Mouse (Mus musculus): ENCODE data around the gene Nrtn. TPM values are rescaled to one million over a fixed set of nuclear protein-coding genes. Genes with fewer than 3 reads are reported as not detected.

Gene Nrtn
- polyA plus RNA-seq, 1 experiment = 0.78 TPM

DNA sequence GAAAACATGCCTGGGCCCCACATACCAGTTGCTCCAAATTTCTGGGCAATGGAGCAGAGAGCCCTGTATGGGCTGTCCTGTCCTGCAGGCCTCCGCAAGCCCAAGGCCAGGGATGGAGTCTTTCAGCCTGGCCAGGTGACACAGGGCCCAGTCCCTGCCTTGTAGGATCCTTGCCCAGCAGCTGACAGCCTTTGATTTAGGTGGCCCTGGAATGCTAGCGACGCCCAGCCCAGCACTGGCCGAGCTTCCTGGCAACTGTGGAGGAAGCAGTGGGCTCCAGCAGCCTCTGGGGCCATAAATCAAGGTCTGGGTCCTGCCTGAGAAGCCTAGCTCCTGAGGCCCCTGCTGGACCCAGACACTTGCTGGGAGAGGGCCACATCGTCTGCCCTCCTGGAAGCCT lies 34.9 kb downstream of the Nrtn start:
- H3K36me3 ChIP-seq (ENCODE audit: control insufficient read depth, insufficient read depth) = no peaks in the 10 kb centered on the region
- no peak overlapping the region for H3K4me2 ChIP-seq (ENCODE audit: low read depth)
- TF ChIP-seq TCF3 (IDR thresholded peaks at IDR 0.05; ENCODE audit: insufficient read length, low read depth) = no peak
- no peak for TF ChIP-seq POLR2A (IDR thresholded peaks at IDR 0.05; ENCODE audit: insufficient read length, low read depth)
- TF ChIP-seq TCF12 (IDR thresholded peaks at IDR 0.05; ENCODE audit: insufficient read depth, poor library complexity, severe bottlenecking) = no peak
- TF ChIP-seq MYOG (IDR thresholded peaks at IDR 0.05; ENCODE audit: control insufficient read depth in 1 of 3, insufficient read depth in 1 of 3, insufficient read length in 2 of 3, low read depth in 2 of 3) = no peak
- no peak for TF ChIP-seq MYOD1 (IDR thresholded peaks at IDR 0.05; ENCODE audit: control insufficient read depth in 1 of 3, insufficient read length in 2 of 3, low read depth in 2 of 3)
- no peak for TF ChIP-seq POLR2AphosphoS2 (IDR thresholded peaks at IDR 0.05; ENCODE audit: insufficient read length, low read depth)
- TF ChIP-seq CEBPB (IDR thresholded peaks at IDR 0.05; ENCODE audit: insufficient read depth, poor library complexity, severe bottlenecking) = no peak
- no peak for TF ChIP-seq REST (IDR thresholded peaks at IDR 0.05; ENCODE audit: insufficient read depth, insufficient read length)
- TF ChIP-seq MAX (IDR thresholded peaks at IDR 0.05; ENCODE audit: low read depth) = no peak
- no peak for TF ChIP-seq USF1 (IDR thresholded peaks at IDR 0.05; ENCODE audit: low read depth)
- no peak for TF ChIP-seq SRF (IDR thresholded peaks at IDR 0.05; ENCODE audit: control insufficient read depth, insufficient read length, low read depth)
- no peak for TF ChIP-seq E2F4 (IDR thresholded peaks at IDR 0.05; ENCODE audit: insufficient read depth)

DNA sequence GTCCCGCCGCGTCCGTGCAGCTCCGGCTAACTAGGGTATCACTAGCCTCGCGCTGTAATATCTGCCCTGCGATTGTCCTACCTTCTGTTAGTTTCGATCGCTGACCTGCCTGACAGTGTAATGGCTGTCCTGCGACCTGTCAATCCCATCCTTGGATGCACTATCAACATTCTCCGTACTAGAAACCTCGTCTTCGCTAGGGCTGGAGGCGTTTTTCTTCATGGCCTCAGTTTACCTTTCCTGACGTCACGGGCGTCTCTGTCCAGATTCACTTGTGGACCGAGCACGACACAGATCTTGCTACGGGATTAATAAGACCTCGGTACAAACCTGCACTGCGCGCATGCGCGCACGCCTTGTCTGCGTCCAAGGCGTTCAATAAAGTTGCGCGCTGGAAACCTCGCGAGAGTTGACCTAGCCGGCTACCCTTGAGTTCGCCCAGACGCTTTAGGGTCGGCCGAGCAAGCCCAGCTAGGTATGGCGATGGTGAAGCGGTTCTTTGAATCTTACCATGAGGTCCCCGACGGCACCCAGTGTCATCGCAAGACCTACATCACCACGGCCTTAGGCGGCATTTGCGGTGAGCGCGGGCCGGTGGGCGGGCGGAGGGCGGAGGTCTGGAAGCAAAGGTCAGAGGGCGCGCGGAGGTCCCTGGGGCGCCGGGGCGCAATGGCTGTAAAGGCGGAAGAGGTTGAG lies 39.8 kb downstream of the Nrtn start, which contains the start of the genes Ndufa11 and Vmac:
TSS of gene Ndufa11 (plus strand) at position 405 of the 696 bp plus-strand sequence.
TSS of gene Vmac (minus strand) at position 660 of the 696 bp plus-strand sequence.
- TF ChIP-seq SRF (IDR thresholded peaks at IDR 0.05; ENCODE audit: control insufficient read depth, insufficient read length, low read depth) (no peak), POLR2AphosphoS2 (IDR thresholded peaks at IDR 0.05; ENCODE audit: insufficient read length, low read depth) (peak; percentile 89), MYOD1 (IDR thresholded peaks at IDR 0.05; ENCODE audit: control insufficient read depth in 1 of 3, insufficient read length in 2 of 3, low read depth in 2 of 3) (peak in 1 of 3 experiments; percentile 8), USF1 (IDR thresholded peaks at IDR 0.05; ENCODE audit: low read depth) (no peak), CEBPB (IDR thresholded peaks at IDR 0.05; ENCODE audit: insufficient read depth, poor library complexity, severe bottlenecking) (no peak), MYOG (IDR thresholded peaks at IDR 0.05; ENCODE audit: control insufficient read depth in 1 of 3, insufficient read depth in 1 of 3, insufficient read length in 2 of 3, low read depth in 2 of 3) (no peak), MAX (IDR thresholded peaks at IDR 0.05; ENCODE audit: low read depth) (no peak), E2F4 (IDR thresholded peaks at IDR 0.05; ENCODE audit: insufficient read depth) (no peak), POLR2A (IDR thresholded peaks at IDR 0.05; ENCODE audit: insufficient read length, low read depth) (peak; percentile 96), REST (IDR thresholded peaks at IDR 0.05; ENCODE audit: insufficient read depth, insufficient read length) (no peak), TCF3 (IDR thresholded peaks at IDR 0.05; ENCODE audit: insufficient read length, low read depth) (no peak), TCF12 (IDR thresholded peaks at IDR 0.05; ENCODE audit: insufficient read depth, poor library complexity, severe bottlenecking) (no peak)
- Histone ChIP-seq H3K27me3 (ENCODE audit: control insufficient read depth, insufficient read depth, insufficient read length) (no peaks in the 10 kb centered on the region), H3K4me2 (ENCODE audit: low read depth) (peak within 1 kb of the TSS; percentile 93), H3K79me2 (ENCODE audit: control insufficient read depth, insufficient read depth) (peaks cover 22% of the 10 kb centered on the region), H3K4me3 (peak within 1 kb of the TSS; percentile 93), H3K36me3 (ENCODE audit: control insufficient read depth, insufficient read depth) (no peaks in the 10 kb centered on the region), H3ac (ENCODE audit: control insufficient read depth, insufficient read length) (peak within 1 kb of the TSS; percentile 77)

More for the DNA sequence above, 34.9 kb downstream of the Nrtn start:
- Histone ChIP-seq H3ac (ENCODE audit: control insufficient read depth, insufficient read length) (no peak overlapping the region), H3K4me3 (no peak overlapping the region), H3K27me3 (ENCODE audit: control insufficient read depth, insufficient read depth, insufficient read length) (no peaks in the 10 kb centered on the region), H3K79me2 (ENCODE audit: control insufficient read depth, insufficient read depth) (peaks cover 22% of the 10 kb centered on the region)

DNA sequence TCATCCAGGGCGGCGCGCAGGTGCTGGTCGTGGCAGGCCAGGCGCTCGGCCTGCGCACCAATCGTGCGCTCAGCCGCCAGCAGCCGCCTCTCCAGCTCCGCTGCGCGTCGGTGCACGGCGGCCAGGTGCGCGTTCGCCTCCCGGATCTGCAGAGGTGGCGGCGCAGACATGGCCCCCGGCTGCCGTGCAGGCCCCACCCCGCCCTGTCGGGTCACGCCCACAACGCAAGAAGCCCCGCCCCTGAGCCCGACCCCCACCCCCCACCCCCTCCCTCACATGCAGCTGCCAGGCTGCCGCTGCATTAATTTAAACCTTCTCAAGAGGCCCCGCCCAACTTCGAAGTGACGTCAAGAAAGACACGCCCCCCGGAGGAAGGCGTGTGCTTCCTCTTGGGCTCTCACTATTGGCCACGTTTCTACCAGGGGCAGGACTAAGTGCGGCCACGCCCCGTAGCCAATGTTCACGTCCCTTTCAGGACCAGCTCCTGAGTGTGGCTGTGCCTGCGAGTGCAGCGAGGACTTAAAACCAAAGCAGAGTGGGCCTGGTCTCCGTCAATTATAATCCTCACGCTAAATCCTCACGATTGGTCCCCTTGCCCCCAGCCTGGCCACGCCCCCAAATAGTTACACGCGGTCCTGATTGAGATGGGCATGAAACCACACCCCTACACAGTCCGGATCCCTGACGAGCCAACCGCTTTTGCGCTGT lies 40.5 kb downstream of the Nrtn start:
- Histone ChIP-seq H3K79me2 (ENCODE audit: control insufficient read depth, insufficient read depth) (peaks cover 22% of the 10 kb centered on the region), H3K4me3 (peak overlapping the region; percentile 93), H3K36me3 (ENCODE audit: control insufficient read depth, insufficient read depth) (no peaks in the 10 kb centered on the region), H3K27me3 (ENCODE audit: control insufficient read depth, insufficient read depth, insufficient read length) (no peaks in the 10 kb centered on the region), H3ac (ENCODE audit: control insufficient read depth, insufficient read length) (peak overlapping the region; percentile 77), H3K4me2 (ENCODE audit: low read depth) (peak overlapping the region; percentile 89)
- TF ChIP-seq MYOG (IDR thresholded peaks at IDR 0.05; ENCODE audit: control insufficient read depth in 1 of 3, insufficient read depth in 1 of 3, insufficient read length in 2 of 3, low read depth in 2 of 3) = peak in 1 of 3 experiments; percentile 14
- TF ChIP-seq MYOD1 (IDR thresholded peaks at IDR 0.05; ENCODE audit: control insufficient read depth in 1 of 3, insufficient read length in 2 of 3, low read depth in 2 of 3) = peak in 1 of 3 experiments; percentile 71
- peak; percentile 63 for TF ChIP-seq POLR2AphosphoS2 (IDR thresholded peaks at IDR 0.05; ENCODE audit: insufficient read length, low read depth)
- TF ChIP-seq SRF (IDR thresholded peaks at IDR 0.05; ENCODE audit: control insufficient read depth, insufficient read length, low read depth) = peak; percentile 44
- no peak for TF ChIP-seq CEBPB (IDR thresholded peaks at IDR 0.05; ENCODE audit: insufficient read depth, poor library complexity, severe bottlenecking)
- peak; percentile 74 for TF ChIP-seq POLR2A (IDR thresholded peaks at IDR 0.05; ENCODE audit: insufficient read length, low read depth)
- TF ChIP-seq USF1 (IDR thresholded peaks at IDR 0.05; ENCODE audit: low read depth) = no peak

DNA sequence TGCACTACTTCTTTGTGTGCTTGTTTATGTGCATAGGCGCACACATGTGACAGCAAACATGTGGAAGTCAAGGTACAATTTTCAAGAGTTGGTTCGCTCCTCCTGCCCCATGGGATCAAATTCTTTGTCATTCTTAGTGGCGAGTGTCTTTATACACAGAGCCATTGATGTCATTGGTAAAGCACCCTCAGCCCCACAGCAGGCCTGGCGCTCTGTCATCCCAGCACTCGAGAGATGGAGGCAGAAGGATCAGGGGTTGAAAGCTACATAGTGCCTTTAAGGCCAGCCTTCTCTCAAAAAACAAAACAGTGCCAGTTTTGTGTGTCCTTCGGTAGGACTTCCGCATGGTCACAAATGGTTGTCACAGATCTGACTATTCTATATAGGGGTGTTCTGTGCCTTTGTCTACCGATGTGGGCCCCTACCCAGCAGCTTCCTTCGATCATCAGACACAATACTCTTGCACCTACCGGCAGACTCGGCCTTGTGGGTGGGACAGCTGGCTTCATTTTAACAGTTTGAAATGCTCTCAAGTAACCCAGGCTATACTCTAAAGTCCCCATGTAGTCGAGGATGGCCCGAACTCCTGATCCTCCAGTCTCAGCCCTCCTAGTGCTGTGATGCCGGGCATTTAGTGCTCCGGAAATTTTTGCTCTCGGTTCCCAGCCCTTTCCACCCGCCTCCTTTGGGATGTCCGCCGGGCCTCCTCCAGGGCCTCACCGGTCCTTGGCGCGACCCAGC lies 41.2 kb downstream of the Nrtn start:
- no peaks in the 10 kb centered on the region for H3K36me3 ChIP-seq (ENCODE audit: control insufficient read depth, insufficient read depth)
- H3K27me3 ChIP-seq (ENCODE audit: control insufficient read depth, insufficient read depth, insufficient read length) = no peaks in the 10 kb centered on the region
- H3K79me2 ChIP-seq (ENCODE audit: control insufficient read depth, insufficient read depth) = peaks cover 22% of the 10 kb centered on the region
- peak overlapping the region; percentile 93 for H3K4me3 ChIP-seq
- peak overlapping the region; percentile 82 for H3K4me2 ChIP-seq (ENCODE audit: low read depth)
- peak overlapping the region; percentile 77 for H3ac ChIP-seq (ENCODE audit: control insufficient read depth, insufficient read length)
- TF ChIP-seq POLR2AphosphoS2 (IDR thresholded peaks at IDR 0.05; ENCODE audit: insufficient read length, low read depth) = no peak
- TF ChIP-seq MYOD1 (IDR thresholded peaks at IDR 0.05; ENCODE audit: control insufficient read depth in 1 of 3, insufficient read length in 2 of 3, low read depth in 2 of 3) = no peak
